Mouse (Mus musculus) intestine, postnatal 0 days (tissue): ENCODE measurements around the gene Gpank1. TPM values are rescaled to one million over a fixed set of nuclear protein-coding genes. Genes with fewer than 3 reads are reported as not detected.

Source experiments
- ATAC-seq: fragments of 200-750 bp; cut with Nextera tagmentation; 2 replicates; pipeline ENCODE4 v1.8.0; 2017; ENCODE audit warnings: mild to moderate bottlenecking, moderate TSS enrichment, moderate library complexity
- H3K27ac ChIP-seq: fragments of 300-500 bp; sonication (generic); 2 replicates; pipeline ENCODE4 v1.5.1; 2014; ENCODE audit warnings: mild to moderate bottlenecking, low read depth, low read length, moderate library complexity
- H3K27me3 ChIP-seq: fragments of 300-500 bp; sonication (generic); replicated peaks from 2 replicates; pipeline ENCODE4 v1.6.1; 2014; ENCODE audit warnings: low read length, mixed read lengths; ENCODE audit not compliant: control insufficient read depth, insufficient read depth
- H3K36me3 ChIP-seq: fragments of 300-500 bp; sonication (generic); 2 replicates; pipeline ENCODE4 v1.6.1; 2014; ENCODE audit warnings: mild to moderate bottlenecking, moderate library complexity; ENCODE audit not compliant: control insufficient read depth, insufficient read depth
- H3K4me1 ChIP-seq: fragments of 300-500 bp; sonication (generic); replicated peaks from 2 replicates; pipeline ENCODE4 v1.6.1; 2014; ENCODE audit warnings: antibody characterized with exemption, low read length, mixed read lengths; ENCODE audit not compliant: control insufficient read depth, insufficient read depth
- H3K4me2 ChIP-seq: fragments of 300-500 bp; sonication (generic); replicated peaks from 2 replicates; pipeline ENCODE4 v1.6.1; 2014; ENCODE audit warnings: low read depth, mild to moderate bottlenecking, moderate library complexity
- H3K4me3 ChIP-seq: fragments of 300-500 bp; sonication (generic); 2 replicates; pipeline ENCODE4 v1.5.1; 2014; ENCODE audit warnings: low read depth, low read length
- H3K9ac ChIP-seq: fragments of 300-500 bp; sonication (generic); 2 replicates; pipeline ENCODE4 v1.6.1; 2014; ENCODE audit warnings: mild to moderate bottlenecking, low read depth, low read length
- H3K9me3 ChIP-seq: fragments of 300-500 bp; sonication (generic); 2 replicates; pipeline ENCODE4 v1.6.1; 2016; ENCODE audit warnings: mixed run types; ENCODE audit not compliant: control insufficient read depth
- CTCF ChIP-seq: sonication (generic); IDR thresholded peaks from 2 replicates; pipeline ENCODE4 v1.5.1; 2016; ENCODE audit warnings: low read depth, mild to moderate bottlenecking, control low read depth, antibody characterized with exemption, moderate library complexity
- WGBS: fragments of 180-500 bp; shearing (Covaris S2); extraction: QIAGEN DNeasy Blood & Tissue Kit; methylation state at CpG from one replicate; pipeline ENCODE4 v1.1.7; 2014; 5-methylcytosine and 5-hydroxymethylcytosine counted together
- polyA plus RNA-seq: library from polyadenylated mRNA; unstranded; fragments of >200 nt; fragmentation: Nextera tagmentation; extraction: Ambion mirVana; gene quantifications from 2 replicates; pipeline ENCODE4 v1.2.1, GENCODE M21; 2015

Gpank1 gene
- polyA plus RNA-seq, 1 experiment from 2014 or later: 15.0 TPM

- TF ChIP-seq CTCF: no peak
- H3K4me1 ChIP-seq: no peaks in the 10 kb centered on the region
- peaks cover 98% of the 10 kb centered on the region for H3K36me3 ChIP-seq
- ATAC-seq: no peak
- H3K27ac ChIP-seq: no peak overlapping the region
- no peaks in the 10 kb centered on the region for H3K9me3 ChIP-seq
- no peak overlapping the region for H3K9ac ChIP-seq
- WGBS: 89% methylated on average over 12 of the region's 12 CpGs
- H3K4me2 ChIP-seq: no peak overlapping the region
- H3K27me3 ChIP-seq: no peaks in the 10 kb centered on the region
- H3K4me3 ChIP-seq: no peak overlapping the region
These were observed 24.0 kb upstream of the Gpank1 start for GRCm38 (mm10) chr17:35097164-35097655.

- no peaks in the 10 kb centered on the region for H3K9me3 ChIP-seq
- 0 out of 2 replicates have a peak, but pooled peaks have one; percentile 11 for ATAC-seq
- 55% methylated on average over 10 of the region's 10 CpGs for WGBS
- no peak overlapping the region for H3K9ac ChIP-seq
- 0 out of 2 replicates have a peak overlapping the region, but pooled peaks have one; percentile 21 for H3K27ac ChIP-seq
- no peak overlapping the region for H3K4me3 ChIP-seq
- no peak for TF ChIP-seq CTCF
- no peak overlapping the region; the same call in 1 of the 2 replicates for H3K4me2 ChIP-seq
- no peaks in the 10 kb centered on the region for H3K27me3 ChIP-seq
- H3K4me1 ChIP-seq: no peaks in the 10 kb centered on the region
- H3K36me3 ChIP-seq: peaks cover 80% of the 10 kb centered on the region
These were observed 21.0 kb upstream of the Gpank1 start for GRCm38 (mm10) chr17:35100196-35100765.

- ATAC-seq: no peak
- Histone ChIP-seq H3K36me3 (peaks cover 71% of the 10 kb centered on the region), H3K4me1 (no peaks in the 10 kb centered on the region), H3K9ac (no peak overlapping the region), H3K27ac (0 out of 2 replicates have a peak overlapping the region, but pooled peaks have one; percentile 15), H3K27me3 (no peaks in the 10 kb centered on the region), H3K4me3 (no peak overlapping the region), H3K4me2 (no peak overlapping the region), H3K9me3 (no peaks in the 10 kb centered on the region)
- TF ChIP-seq CTCF: no peak
- WGBS: 92% methylated on average over 11 of the region's 11 CpGs
These were observed 20.1 kb upstream of the Gpank1 start for GRCm38 (mm10) chr17:35101161-35101560.

GRCm38 (mm10) chr17:35102299-35102698, 19.0 kb upstream of the Gpank1 start:
- Histone ChIP-seq H3K9me3 (no peaks in the 10 kb centered on the region), H3K4me1 (no peaks in the 10 kb centered on the region), H3K36me3 (peaks cover 59% of the 10 kb centered on the region), H3K4me2 (no peak overlapping the region), H3K4me3 (no peak overlapping the region), H3K27me3 (no peaks in the 10 kb centered on the region), H3K9ac (no peak overlapping the region), H3K27ac (peak overlapping the region; percentile 21; the same call in 1 of the 2 replicates)
- 76% methylated on average over 8 of the region's 8 CpGs for WGBS
- ATAC-seq: no peak
- no peak for TF ChIP-seq CTCF

GRCm38 (mm10) chr17:35103221-35103690, 18.0 kb upstream of the Gpank1 start:
- Histone ChIP-seq H3K4me3 (no peak overlapping the region), H3K27me3 (no peaks in the 10 kb centered on the region), H3K4me2 (no peak overlapping the region; the same call in 1 of the 2 replicates), H3K36me3 (peaks cover 51% of the 10 kb centered on the region), H3K9ac (no peak overlapping the region), H3K27ac (peak overlapping the region; percentile 64), H3K9me3 (no peaks in the 10 kb centered on the region), H3K4me1 (no peaks in the 10 kb centered on the region)
- 33% methylated on average over 6 of the region's 6 CpGs for WGBS
- no peak for TF ChIP-seq CTCF
- ATAC-seq: peak; percentile 82

GRCm38 (mm10) chr17:35104079-35104478, 17.2 kb upstream of the Gpank1 start:
- Histone ChIP-seq H3K27ac (peak overlapping the region; percentile 64), H3K27me3 (no peaks in the 10 kb centered on the region)
- ATAC-seq: no peak

More at GRCm38 (mm10) chr17:35104079-35104478, 17.2 kb upstream of the Gpank1 start:
- no peak for TF ChIP-seq CTCF
- no peaks in the 10 kb centered on the region for H3K9me3 ChIP-seq
- H3K36me3 ChIP-seq: peaks cover 43% of the 10 kb centered on the region
- WGBS: 91% methylated on average over 7 of the region's 7 CpGs
- no peak overlapping the region for H3K4me3 ChIP-seq
- no peak overlapping the region for H3K4me2 ChIP-seq
- H3K9ac ChIP-seq: no peak overlapping the region
- no peaks in the 10 kb centered on the region for H3K4me1 ChIP-seq
